Mouse (Mus musculus): ENCODE results near the gene Pacsin3. TPM values are rescaled to one million over a fixed set of nuclear protein-coding genes. Genes with fewer than 3 reads are reported as not detected.

Gene Pacsin3
- polyA plus RNA-seq, 1 experiment from 2014 or later: 10.5 TPM

- DNase-seq (peak; percentile 54), ATAC-seq (ENCODE audit: low read depth) (peak; percentile 90)
- no peak overlapping the region for H3K4me3 ChIP-seq (replicated peaks)
- no peaks in the 10 kb centered on the region for H3K27me3 ChIP-seq
- H3K36me3 ChIP-seq: no peaks in the 10 kb centered on the region
- H3K27ac ChIP-seq: peak overlapping the region; percentile 67
- peaks cover 38% of the 10 kb centered on the region for H3K4me1 ChIP-seq (replicated peaks)
- H3K9me3 ChIP-seq (replicated peaks): no peaks in the 10 kb centered on the region
- 33% methylated on average over 5 of the region's 5 CpGs for WGBS (ENCODE audit: insufficient replicate concordance)
- H3K9ac ChIP-seq: 0 out of 2 replicates have a peak overlapping the region, but pooled peaks have one; percentile 11
- H3K4me2 ChIP-seq: no peak overlapping the region
Observed at GRCm38 (mm10) chr2:91244557-91245228, 11.1 kb upstream of the Pacsin3 start.

- WGBS (ENCODE audit: insufficient replicate concordance): 77% methylated on average over 4 of the region's 4 CpGs
- H3K9ac ChIP-seq: no peak overlapping the region
- peaks cover 23% of the 10 kb centered on the region for H3K4me1 ChIP-seq (replicated peaks)
- ATAC-seq (ENCODE audit: low read depth) (no peak), DNase-seq (no peak)
- no peak overlapping the region for H3K4me3 ChIP-seq (replicated peaks)
- H3K9me3 ChIP-seq (replicated peaks): no peaks in the 10 kb centered on the region
- no peak overlapping the region for H3K4me2 ChIP-seq
- peaks cover 20% of the 10 kb centered on the region for H3K27me3 ChIP-seq
- H3K36me3 ChIP-seq: no peaks in the 10 kb centered on the region
- H3K27ac ChIP-seq: no peak overlapping the region
Observed at GRCm38 (mm10) chr2:91248366-91248765, 7.4 kb upstream of the Pacsin3 start.

- Histone ChIP-seq H3K27me3 (peaks cover 56% of the 10 kb centered on the region), H3K4me3 (replicated peaks) (no peak overlapping the region), H3K9ac (no peak overlapping the region), H3K4me2 (no peak overlapping the region), H3K4me1 (replicated peaks) (peaks cover 14% of the 10 kb centered on the region), H3K36me3 (no peaks in the 10 kb centered on the region), H3K27ac (no peak overlapping the region), H3K9me3 (replicated peaks) (no peaks in the 10 kb centered on the region)
- no peak for ATAC-seq (ENCODE audit: low read depth)
- no peak for DNase-seq
- 49% methylated on average over 4 of the region's 4 CpGs for WGBS (ENCODE audit: insufficient replicate concordance)
Observed at GRCm38 (mm10) chr2:91252001-91252400, 3.8 kb upstream of the Pacsin3 start.

- Histone ChIP-seq H3K27me3 (peaks cover 61% of the 10 kb centered on the region), H3K27ac (no peak overlapping the region), H3K4me1 (replicated peaks) (peaks cover 19% of the 10 kb centered on the region), H3K9me3 (replicated peaks) (no peaks in the 10 kb centered on the region), H3K36me3 (no peaks in the 10 kb centered on the region), H3K4me3 (replicated peaks) (no peak overlapping the region), H3K9ac (no peak overlapping the region), H3K4me2 (no peak overlapping the region)
- ATAC-seq (ENCODE audit: low read depth) (no peak), DNase-seq (no peak)
- WGBS (ENCODE audit: insufficient replicate concordance): 48% methylated on average over 4 of the region's 4 CpGs
Observed at GRCm38 (mm10) chr2:91252512-91252911, 3.2 kb upstream of the Pacsin3 start.

GRCm38 (mm10) chr2:91254725-91255380 lies 901 bp upstream of the Pacsin3 start:
- no peak for DNase-seq
- H3K36me3 ChIP-seq: no peaks in the 10 kb centered on the region
- H3K27ac ChIP-seq: no peak overlapping the region
- ATAC-seq (ENCODE audit: low read depth): no peak
- no peak overlapping the region for H3K4me3 ChIP-seq (replicated peaks)
- peaks cover 84% of the 10 kb centered on the region for H3K27me3 ChIP-seq
- H3K4me1 ChIP-seq (replicated peaks): peaks cover 21% of the 10 kb centered on the region
- H3K9ac ChIP-seq: no peak overlapping the region
- no peaks in the 10 kb centered on the region for H3K9me3 ChIP-seq (replicated peaks)
- no peak overlapping the region for H3K4me2 ChIP-seq
- 36% methylated on average over 8 of the region's 8 CpGs for WGBS (ENCODE audit: insufficient replicate concordance)

- Histone ChIP-seq H3K27ac (no peak overlapping the region), H3K4me2 (peak overlapping the region; percentile 56), H3K27me3 (peaks cover 89% of the 10 kb centered on the region), H3K36me3 (0 out of 2 replicates have a peak, but pooled peaks cover 1% of the 10 kb centered on the region), H3K9me3 (replicated peaks) (no peaks in the 10 kb centered on the region), H3K4me1 (replicated peaks) (peaks cover 21% of the 10 kb centered on the region), H3K9ac (peak overlapping the region; percentile 37), H3K4me3 (replicated peaks) (peak overlapping the region; percentile 50)
- no peak for DNase-seq
- peak; percentile 65 for ATAC-seq (ENCODE audit: low read depth)
- under 1% methylated on average over 52 of the region's 52 CpGs for WGBS (ENCODE audit: insufficient replicate concordance)
Observed at GRCm38 (mm10) chr2:91256256-91257125, 737 bp downstream of the Pacsin3 start.

- H3K9ac ChIP-seq: peak overlapping the region; percentile 37
- 0 out of 2 replicates have a peak, but pooled peaks cover 5% of the 10 kb centered on the region for H3K36me3 ChIP-seq
- H3K4me2 ChIP-seq: peak overlapping the region; percentile 56
- DNase-seq (no peak), ATAC-seq (ENCODE audit: low read depth) (peak; percentile 49)
- WGBS (ENCODE audit: insufficient replicate concordance): 7% methylated on average over 22 of the region's 22 CpGs
- H3K27ac ChIP-seq: peak overlapping the region; percentile 16; the same call in 1 of the 2 replicates
- H3K27me3 ChIP-seq: peaks cover 80% of the 10 kb centered on the region
- H3K4me1 ChIP-seq (replicated peaks): peaks cover 21% of the 10 kb centered on the region
- peak overlapping the region; percentile 50 for H3K4me3 ChIP-seq (replicated peaks)
- H3K9me3 ChIP-seq (replicated peaks): no peaks in the 10 kb centered on the region
Observed at GRCm38 (mm10) chr2:91257126-91257980, 1.6 kb downstream of the Pacsin3 start.

GRCm38 (mm10) chr2:91258054-91258453 lies 2.3 kb downstream of the Pacsin3 start:
- 68% methylated on average over 5 of the region's 5 CpGs for WGBS (ENCODE audit: insufficient replicate concordance)
- peak overlapping the region; percentile 37 for H3K9ac ChIP-seq
- peak overlapping the region; percentile 50 for H3K4me3 ChIP-seq (replicated peaks)
- H3K27ac ChIP-seq: 0 out of 2 replicates have a peak overlapping the region, but pooled peaks have one; percentile 9
- peaks cover 21% of the 10 kb centered on the region for H3K4me1 ChIP-seq (replicated peaks)
- H3K4me2 ChIP-seq: peak overlapping the region; percentile 56
- no peaks in the 10 kb centered on the region for H3K9me3 ChIP-seq (replicated peaks)
- DNase-seq: no peak
- peaks cover 73% of the 10 kb centered on the region for H3K27me3 ChIP-seq
- ATAC-seq (ENCODE audit: low read depth): no peak
- H3K36me3 ChIP-seq: peaks cover 12% of the 10 kb centered on the region

- no peaks in the 10 kb centered on the region for H3K9me3 ChIP-seq (replicated peaks)
- no peak overlapping the region for H3K9ac ChIP-seq
- no peak overlapping the region for H3K27ac ChIP-seq
- peaks cover 66% of the 10 kb centered on the region for H3K27me3 ChIP-seq
- 23% methylated on average over 1 of the region's 1 CpGs for WGBS (ENCODE audit: insufficient replicate concordance)
- peak overlapping the region; percentile 56; the same call in 1 of the 2 replicates for H3K4me2 ChIP-seq
- peaks cover 12% of the 10 kb centered on the region for H3K36me3 ChIP-seq
- ATAC-seq (ENCODE audit: low read depth): no peak
- no peak for DNase-seq
- H3K4me3 ChIP-seq (replicated peaks): no peak overlapping the region
- peaks cover 24% of the 10 kb centered on the region for H3K4me1 ChIP-seq (replicated peaks)
Observed at GRCm38 (mm10) chr2:91258830-91259229, 3.1 kb downstream of the Pacsin3 start.

- Histone ChIP-seq H3K4me1 (replicated peaks) (peaks cover 31% of the 10 kb centered on the region), H3K4me3 (replicated peaks) (no peak overlapping the region), H3K9ac (no peak overlapping the region), H3K36me3 (peaks cover 12% of the 10 kb centered on the region), H3K4me2 (no peak overlapping the region), H3K27ac (no peak overlapping the region), H3K27me3 (peaks cover 59% of the 10 kb centered on the region), H3K9me3 (replicated peaks) (no peaks in the 10 kb centered on the region)
- DNase-seq (no peak), ATAC-seq (ENCODE audit: low read depth) (no peak)
- WGBS (ENCODE audit: insufficient replicate concordance): 81% methylated on average over 1 of the region's 1 CpGs
Observed at GRCm38 (mm10) chr2:91259493-91259892, 3.7 kb downstream of the Pacsin3 start.
